Mouse (Mus musculus) limb, embryonic 13.5 days (tissue): ENCODE measurements around the gene Srm. TPM values are rescaled to one million over a fixed set of nuclear protein-coding genes. Genes with fewer than 3 reads are reported as not detected.

Source experiments
- ATAC-seq: fragments of 200-750 bp; cut with Nextera tagmentation; 2 replicates; pipeline ENCODE4 v1.8.0; 2017; ENCODE audit warnings: low read depth, moderate number of reproducible peaks, moderate TSS enrichment; ENCODE audit not compliant: low FRiP score
- H3K27ac ChIP-seq: fragments of 300-500 bp; sonication (generic); 2 replicates; pipeline ENCODE4 v1.5.1; 2015; ENCODE audit warnings: inconsistent platforms, mild to moderate bottlenecking, moderate library complexity
- H3K27me3 ChIP-seq: fragments of 300-500 bp; sonication (generic); 2 replicates; pipeline ENCODE4 v1.6.1; 2015; ENCODE audit warnings: mild to moderate bottlenecking, inconsistent platforms
- H3K36me3 ChIP-seq: fragments of 300-500 bp; sonication (generic); 2 replicates; pipeline ENCODE4 v1.6.1; 2015; ENCODE audit warnings: inconsistent platforms, mild to moderate bottlenecking, moderate library complexity
- H3K4me1 ChIP-seq: fragments of 300-500 bp; sonication (generic); 2 replicates; pipeline ENCODE4 v1.6.1; 2015; ENCODE audit warnings: inconsistent platforms
- H3K4me2 ChIP-seq: fragments of 300-500 bp; sonication (generic); replicated peaks from 2 replicates; pipeline ENCODE4 v1.6.1; 2015; ENCODE audit warnings: inconsistent platforms, mild to moderate bottlenecking, moderate library complexity
- H3K4me3 ChIP-seq: fragments of 300-500 bp; sonication (generic); 2 replicates; pipeline ENCODE4 v1.5.1; 2015; ENCODE audit warnings: moderate library complexity, mild to moderate bottlenecking, inconsistent platforms
- H3K9ac ChIP-seq: fragments of 300-500 bp; sonication (generic); 2 replicates; pipeline ENCODE4 v1.6.1; 2015; ENCODE audit warnings: mild to moderate bottlenecking, inconsistent platforms
- H3K9me3 ChIP-seq: fragments of 300-500 bp; sonication (generic); 2 replicates; pipeline ENCODE4 v1.6.1; 2016; ENCODE audit warnings: inconsistent platforms
- WGBS: fragments of 180-500 bp; shearing (Covaris S2); methylation state at CpG from one replicate; pipeline ENCODE4 v1.1.7; 2015; 5-methylcytosine and 5-hydroxymethylcytosine counted together
- polyA plus RNA-seq: library from polyadenylated mRNA; unstranded; fragments of >200 nt; fragmentation: Nextera tagmentation; extraction: Ambion mirVana; gene quantifications from 2 replicates; pipeline ENCODE4 v1.2.1, GENCODE M21; 2015

The Srm gene
- polyA plus RNA-seq = 216 and 223 TPM in 2 replicates

DNA sequence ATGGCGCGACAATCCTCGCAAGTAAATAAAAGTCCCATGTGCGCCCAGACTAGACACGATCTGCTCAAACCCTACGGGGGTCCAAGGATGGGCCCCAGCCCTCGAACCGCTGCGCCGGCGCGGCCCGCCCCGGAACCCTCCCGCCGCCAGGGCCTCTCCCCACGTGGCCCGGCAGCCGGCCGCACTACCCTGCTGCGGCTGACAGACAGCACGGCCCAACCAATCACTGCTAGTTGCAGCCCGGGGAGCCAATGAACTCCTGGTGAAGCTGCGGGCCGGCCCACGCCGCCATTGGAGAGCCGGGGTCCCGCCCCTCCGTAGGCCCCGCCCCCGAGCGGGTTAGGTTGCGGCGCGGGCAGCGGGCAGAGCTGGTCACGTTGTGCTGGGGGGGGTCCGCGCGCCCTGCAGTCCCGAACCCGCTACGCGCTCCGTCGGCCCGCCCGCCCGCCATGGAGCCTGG, at the start of gene Srm:
Gene Srm (plus strand): TSS at position 333 of the 460 bp plus-strand sequence.
- peaks cover 37% of the 10 kb centered on the region for H3K36me3 ChIP-seq
- no peaks in the 10 kb centered on the region for H3K9me3 ChIP-seq
- H3K27ac ChIP-seq = peak within 1 kb of the TSS; percentile 72
- H3K27me3 ChIP-seq = no peaks in the 10 kb centered on the region
- peak within 1 kb of the TSS; percentile 97 for H3K4me3 ChIP-seq
- peak within 1 kb of the TSS; percentile 93 for H3K9ac ChIP-seq
- peak; percentile 99 for ATAC-seq
- H3K4me2 ChIP-seq = peak within 1 kb of the TSS; percentile 91
- peaks cover 20% of the 10 kb centered on the region for H3K4me1 ChIP-seq
- under 1% methylated on average over 33 of the region's 50 CpGs for WGBS

DNA sequence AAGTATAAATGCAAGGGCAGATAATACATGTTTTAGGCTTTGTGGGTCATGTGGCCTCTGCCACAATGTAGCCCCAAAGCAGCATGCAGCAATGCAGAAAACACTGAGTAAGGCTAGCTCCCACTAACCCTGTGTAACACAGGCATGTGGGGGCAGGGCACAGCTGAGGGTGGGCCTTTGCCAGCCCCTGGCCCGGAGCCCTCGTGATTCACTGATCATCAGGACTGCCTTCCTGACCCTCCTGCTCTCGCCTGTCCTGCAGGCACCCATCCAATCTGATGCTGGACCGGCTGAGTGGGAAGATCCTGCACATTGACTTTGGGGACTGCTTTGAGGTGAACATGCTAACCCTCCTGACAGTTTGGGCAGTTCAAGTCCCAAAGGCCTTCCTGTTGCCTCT, 42.2 kb upstream of the Srm start:
- no peaks in the 10 kb centered on the region for H3K9me3 ChIP-seq
- H3K27ac ChIP-seq = no peak overlapping the region
- H3K27me3 ChIP-seq = no peaks in the 10 kb centered on the region
- no peak overlapping the region for H3K9ac ChIP-seq
- H3K4me3 ChIP-seq = no peak overlapping the region
- peaks cover 95% of the 10 kb centered on the region for H3K36me3 ChIP-seq
- no peaks in the 10 kb centered on the region for H3K4me1 ChIP-seq
- no peak overlapping the region for H3K4me2 ChIP-seq
- 88% methylated on average over 4 of the region's 4 CpGs for WGBS
- no peak for ATAC-seq

DNA sequence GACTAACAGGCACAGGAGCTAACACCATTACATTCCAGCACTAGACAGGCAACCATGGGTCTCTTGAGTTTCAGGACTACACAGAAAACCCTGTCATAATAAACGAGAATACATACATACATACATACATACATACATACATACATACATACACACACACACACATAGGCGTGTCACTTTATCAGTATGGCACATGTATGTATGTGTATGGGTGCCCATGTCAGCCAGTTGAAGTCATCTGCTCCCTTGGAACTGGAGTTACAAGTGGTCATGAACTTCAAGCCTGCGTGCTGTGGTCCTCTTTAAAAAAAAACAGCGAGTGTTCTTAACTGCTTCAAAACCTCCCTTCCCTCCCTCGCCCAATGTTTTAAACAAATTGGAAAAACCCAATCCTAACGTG, 33.5 kb upstream of the Srm start:
- Histone ChIP-seq H3K4me1 (peaks cover 8% of the 10 kb centered on the region), H3K27me3 (no peaks in the 10 kb centered on the region), H3K4me3 (peak overlapping the region; percentile 79), H3K9ac (peak overlapping the region; percentile 92), H3K9me3 (no peaks in the 10 kb centered on the region), H3K27ac (peak overlapping the region; percentile 94), H3K36me3 (peaks cover 72% of the 10 kb centered on the region), H3K4me2 (peak overlapping the region; percentile 71)
- 30% methylated on average over 6 of the region's 6 CpGs for WGBS
- no peak; the same call in 1 of the 2 replicates for ATAC-seq

DNA sequence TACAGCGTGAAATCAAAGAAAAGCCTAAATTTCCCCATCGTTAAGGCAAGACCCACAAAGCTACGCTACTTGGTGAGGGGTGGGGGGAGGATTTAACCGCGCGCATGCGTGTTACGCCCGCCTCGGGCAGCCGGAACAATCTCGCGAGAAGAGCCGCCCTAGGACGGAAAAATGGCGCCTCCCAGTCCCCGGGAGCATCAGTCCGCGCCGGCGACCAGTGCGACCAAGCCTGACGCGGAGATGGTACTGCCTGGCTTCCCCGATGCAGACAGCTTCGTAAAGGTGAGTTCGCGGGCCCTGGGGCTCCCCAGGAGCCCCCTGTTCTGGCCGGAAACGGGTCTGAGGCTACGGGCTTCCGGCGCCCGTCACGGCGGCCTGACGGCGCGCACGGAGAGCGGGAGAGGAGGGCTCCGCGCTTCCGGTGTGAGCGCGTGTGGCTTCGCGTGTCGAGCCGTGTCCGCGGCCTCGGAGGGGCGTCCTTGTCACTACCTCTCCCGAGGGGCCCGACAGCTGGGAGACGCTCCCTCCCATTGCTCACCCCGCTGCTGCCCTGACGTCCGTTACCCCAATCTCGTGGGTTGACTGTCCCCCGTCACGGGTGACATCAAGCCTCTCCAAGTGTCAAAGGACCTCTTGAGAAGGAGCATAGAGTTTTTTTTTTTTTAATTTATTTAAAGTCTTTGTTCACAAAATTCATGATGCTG, 32.9 kb upstream of the Srm start, which contains the start of gene Exosc10:
Gene Exosc10 (plus strand): TSS at position 133 of the 704 bp plus-strand sequence.
- peak; percentile 89 for ATAC-seq

DNA sequence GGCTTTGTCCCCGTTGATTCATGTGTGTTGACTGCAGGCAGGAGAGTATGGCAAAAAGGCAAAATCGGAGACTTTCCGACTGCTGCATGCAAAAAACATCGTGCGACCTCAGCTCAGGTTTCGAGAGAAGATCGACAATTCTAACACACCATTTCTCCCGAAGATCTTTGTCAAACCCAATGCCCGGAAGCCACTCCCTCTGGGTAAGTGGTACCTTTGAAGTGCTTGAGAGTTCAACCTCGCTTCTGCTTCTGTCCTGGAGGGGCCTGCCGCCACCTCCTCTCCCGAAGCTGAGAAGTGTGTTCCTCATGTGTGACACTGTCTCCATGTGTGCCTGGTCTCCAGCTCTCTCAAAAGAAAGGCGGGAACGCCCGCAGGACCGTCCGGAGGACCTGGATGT, 28.6 kb upstream of the Srm start:
- H3K9me3 ChIP-seq = no peaks in the 10 kb centered on the region
- peaks cover 81% of the 10 kb centered on the region for H3K36me3 ChIP-seq
- WGBS = 96% methylated on average over 17 of the region's 17 CpGs

More for the DNA sequence above, 32.9 kb upstream of the Srm start, which contains the start of gene Exosc10:
- peaks cover 8% of the 10 kb centered on the region for H3K4me1 ChIP-seq
- H3K36me3 ChIP-seq = peaks cover 72% of the 10 kb centered on the region
- no peaks in the 10 kb centered on the region for H3K9me3 ChIP-seq
- H3K27ac ChIP-seq = peak within 1 kb of the TSS; percentile 94
- no peaks in the 10 kb centered on the region for H3K27me3 ChIP-seq
- peak within 1 kb of the TSS; percentile 71 for H3K4me2 ChIP-seq
- under 1% methylated on average over 63 of the region's 63 CpGs for WGBS
- H3K4me3 ChIP-seq = peak within 1 kb of the TSS; percentile 79
- peak within 1 kb of the TSS; percentile 92 for H3K9ac ChIP-seq

DNA sequence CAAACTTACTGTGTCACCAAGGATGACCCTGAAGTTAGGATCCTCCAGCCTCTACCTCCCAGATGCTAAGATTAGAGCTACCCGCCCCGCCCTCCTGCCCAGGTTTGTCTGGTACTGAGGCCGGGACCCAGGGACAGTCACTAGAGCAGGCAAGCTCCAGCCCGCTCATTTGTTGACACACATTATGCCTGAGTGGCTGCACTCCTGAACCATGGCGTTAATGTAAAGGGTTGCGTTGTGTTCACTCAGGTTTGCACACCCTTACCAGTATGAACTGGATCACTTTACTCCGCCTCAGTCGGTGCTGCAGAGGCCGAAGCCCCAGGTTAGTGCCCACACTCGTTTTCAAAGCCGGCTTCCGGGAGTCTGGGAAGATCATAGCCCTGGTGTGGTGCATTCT, 27.7 kb upstream of the Srm start:
- WGBS = 95% methylated on average over 12 of the region's 12 CpGs
- Histone ChIP-seq H3K36me3 (peaks cover 90% of the 10 kb centered on the region), H3K4me2 (no peak overlapping the region), H3K9me3 (no peaks in the 10 kb centered on the region), H3K9ac (no peak overlapping the region), H3K4me1 (peaks cover 6% of the 10 kb centered on the region), H3K27me3 (no peaks in the 10 kb centered on the region), H3K27ac (no peak overlapping the region), H3K4me3 (no peak overlapping the region)
- no peak for ATAC-seq

More for the DNA sequence above, 28.6 kb upstream of the Srm start:
- H3K27ac ChIP-seq = no peak overlapping the region
- no peak for ATAC-seq
- no peak overlapping the region for H3K4me2 ChIP-seq
- H3K27me3 ChIP-seq = no peaks in the 10 kb centered on the region
- no peak overlapping the region for H3K4me3 ChIP-seq
- H3K4me1 ChIP-seq = peaks cover 8% of the 10 kb centered on the region
- no peak overlapping the region for H3K9ac ChIP-seq

DNA sequence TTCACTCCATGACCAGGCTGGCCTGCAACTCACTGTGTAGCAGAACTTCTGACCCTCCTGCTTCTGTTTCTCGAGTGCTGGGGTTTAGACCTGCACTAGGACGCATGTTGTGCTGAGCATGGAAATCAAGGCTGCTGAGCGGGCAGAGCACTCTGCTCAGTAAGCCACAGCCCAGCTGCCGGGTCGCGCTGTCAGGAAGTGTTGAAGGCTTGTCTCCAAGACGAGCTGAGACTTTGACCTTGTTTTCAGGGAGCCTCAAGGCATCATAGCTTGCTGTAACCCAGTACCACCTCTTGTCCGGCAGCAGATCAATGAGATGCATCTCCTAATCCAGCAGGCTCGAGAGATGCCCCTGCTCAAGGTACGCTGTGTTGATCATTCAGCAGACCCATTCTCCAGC, 21.2 kb upstream of the Srm start:
- no peak overlapping the region for H3K4me3 ChIP-seq
- H3K9ac ChIP-seq = no peak overlapping the region
- H3K9me3 ChIP-seq = no peaks in the 10 kb centered on the region
- WGBS = 88% methylated on average over 10 of the region's 10 CpGs
- no peak for ATAC-seq
- no peak overlapping the region for H3K4me2 ChIP-seq
- H3K4me1 ChIP-seq = no peaks in the 10 kb centered on the region
- peaks cover 100% of the 10 kb centered on the region for H3K36me3 ChIP-seq
- no peaks in the 10 kb centered on the region for H3K27me3 ChIP-seq
- no peak overlapping the region for H3K27ac ChIP-seq

DNA sequence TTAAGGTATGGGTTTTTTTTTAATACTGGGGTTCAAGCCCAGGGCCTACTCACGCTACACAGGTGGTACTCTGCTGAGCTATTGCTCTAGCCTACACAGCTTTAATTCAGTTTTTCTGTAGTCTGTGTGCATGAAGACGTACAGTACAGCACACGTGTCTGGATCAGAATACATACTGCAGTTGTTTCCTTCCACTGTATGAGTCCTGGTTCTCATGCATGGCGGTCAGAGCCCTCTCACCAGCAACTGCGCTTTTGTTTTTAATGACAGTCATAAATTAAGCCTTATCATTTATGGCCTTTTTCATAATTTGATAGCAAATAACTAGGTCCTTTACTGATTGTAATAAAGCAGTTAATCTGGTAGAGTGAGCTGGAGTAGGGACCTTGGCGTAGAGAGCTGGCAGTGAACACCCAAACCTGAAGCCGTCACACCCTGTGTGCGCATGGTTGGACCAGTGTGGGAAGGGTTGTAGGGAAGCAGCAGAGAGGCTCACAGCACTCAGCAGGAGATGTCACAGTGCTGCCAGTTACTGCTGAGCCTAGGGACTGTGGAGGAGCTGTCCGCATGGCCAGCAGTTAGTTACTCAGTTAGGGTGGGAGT, 20.5 kb upstream of the Srm start:
- H3K4me1 ChIP-seq = no peaks in the 10 kb centered on the region
- H3K27me3 ChIP-seq = no peaks in the 10 kb centered on the region
- H3K36me3 ChIP-seq = peaks cover 100% of the 10 kb centered on the region
- WGBS = 92% methylated on average over 9 of the region's 9 CpGs
- H3K4me3 ChIP-seq = no peak overlapping the region
- H3K4me2 ChIP-seq = no peak overlapping the region
- no peaks in the 10 kb centered on the region for H3K9me3 ChIP-seq
- H3K9ac ChIP-seq = no peak overlapping the region
- no peak for ATAC-seq
- H3K27ac ChIP-seq = no peak overlapping the region

DNA sequence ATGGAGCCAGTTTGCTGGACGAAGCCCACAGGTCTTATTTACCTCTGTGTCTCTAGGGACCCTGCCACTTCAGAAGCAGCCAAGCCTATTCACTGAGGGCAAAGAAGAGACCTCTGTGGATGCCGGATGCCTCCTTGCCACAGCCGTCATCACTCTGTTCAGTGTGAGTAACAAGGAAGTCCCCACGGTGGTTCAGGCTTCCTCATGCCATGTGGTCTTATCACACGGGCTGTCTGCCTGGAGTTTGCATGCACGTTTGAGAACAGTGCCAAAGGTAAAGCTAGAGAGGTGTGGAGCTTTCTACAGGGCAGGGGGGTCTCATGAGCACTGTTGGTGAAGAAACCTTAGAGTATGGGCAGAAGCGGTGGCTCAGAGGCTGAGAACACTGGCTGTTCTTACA, 18.1 kb upstream of the Srm start:
- H3K4me1 ChIP-seq = no peaks in the 10 kb centered on the region
- H3K36me3 ChIP-seq = peaks cover 100% of the 10 kb centered on the region
- WGBS = 90% methylated on average over 7 of the region's 7 CpGs
- no peak overlapping the region for H3K27ac ChIP-seq
- H3K9me3 ChIP-seq = no peaks in the 10 kb centered on the region
- H3K4me3 ChIP-seq = no peak overlapping the region
- H3K27me3 ChIP-seq = no peaks in the 10 kb centered on the region
- no peak overlapping the region for H3K9ac ChIP-seq
- no peak overlapping the region for H3K4me2 ChIP-seq
- ATAC-seq = no peak

DNA sequence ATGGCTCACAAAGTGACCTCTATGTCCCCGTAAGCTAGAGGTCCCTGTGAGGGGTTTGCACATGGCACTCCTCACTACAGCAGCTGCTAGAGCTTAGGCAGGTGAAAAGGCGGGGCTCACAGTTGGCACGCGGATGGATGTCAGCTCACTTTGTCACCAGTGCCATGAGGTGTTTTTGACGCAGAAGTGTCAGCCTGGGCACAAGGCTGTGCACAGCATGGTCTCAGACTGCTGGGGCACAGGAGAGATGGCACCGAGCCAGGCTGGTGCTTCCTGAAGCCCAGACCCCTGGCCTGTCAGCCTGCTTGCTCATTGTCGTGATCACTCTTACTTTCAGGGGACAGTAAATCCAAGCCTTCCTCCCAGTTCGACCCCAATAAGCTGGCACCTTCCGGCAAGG, 10.5 kb upstream of the Srm start:
- WGBS = 91% methylated on average over 9 of the region's 9 CpGs
- no peak for ATAC-seq
- H3K27ac ChIP-seq = no peak overlapping the region
- no peaks in the 10 kb centered on the region for H3K4me1 ChIP-seq
- no peaks in the 10 kb centered on the region for H3K9me3 ChIP-seq
- H3K27me3 ChIP-seq = no peaks in the 10 kb centered on the region
- peaks cover 80% of the 10 kb centered on the region for H3K36me3 ChIP-seq
- H3K9ac ChIP-seq = no peak overlapping the region
- no peak overlapping the region for H3K4me2 ChIP-seq
- H3K4me3 ChIP-seq = no peak overlapping the region

DNA sequence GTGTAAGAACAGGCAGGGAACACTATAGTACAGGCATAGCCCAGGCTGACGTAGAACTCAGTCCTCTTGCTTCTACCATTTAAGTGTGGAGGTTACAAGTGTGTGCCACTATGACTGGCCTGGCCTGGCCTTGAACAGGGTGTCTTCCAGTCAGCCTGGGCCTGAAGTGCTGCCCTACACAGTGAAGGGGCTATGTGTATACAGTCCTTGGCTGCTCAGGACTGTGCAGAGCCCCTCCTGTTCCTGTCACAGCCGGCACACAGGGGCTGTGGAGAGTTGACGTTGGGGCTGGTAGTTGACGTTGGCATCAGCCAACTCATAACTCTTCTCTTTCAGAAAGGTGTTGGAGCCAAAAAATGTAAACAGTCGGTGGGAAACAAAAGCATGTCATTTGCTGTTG, 9.9 kb upstream of the Srm start:
- no peak overlapping the region for H3K27ac ChIP-seq
- 88% methylated on average over 5 of the region's 5 CpGs for WGBS
- no peaks in the 10 kb centered on the region for H3K27me3 ChIP-seq
- no peaks in the 10 kb centered on the region for H3K9me3 ChIP-seq
- H3K4me2 ChIP-seq = no peak overlapping the region
- no peaks in the 10 kb centered on the region for H3K4me1 ChIP-seq
- ATAC-seq = 0 out of 2 replicates have a peak, but pooled peaks have one; percentile 50
- peaks cover 74% of the 10 kb centered on the region for H3K36me3 ChIP-seq
- no peak overlapping the region for H3K9ac ChIP-seq
- H3K4me3 ChIP-seq = no peak overlapping the region

DNA sequence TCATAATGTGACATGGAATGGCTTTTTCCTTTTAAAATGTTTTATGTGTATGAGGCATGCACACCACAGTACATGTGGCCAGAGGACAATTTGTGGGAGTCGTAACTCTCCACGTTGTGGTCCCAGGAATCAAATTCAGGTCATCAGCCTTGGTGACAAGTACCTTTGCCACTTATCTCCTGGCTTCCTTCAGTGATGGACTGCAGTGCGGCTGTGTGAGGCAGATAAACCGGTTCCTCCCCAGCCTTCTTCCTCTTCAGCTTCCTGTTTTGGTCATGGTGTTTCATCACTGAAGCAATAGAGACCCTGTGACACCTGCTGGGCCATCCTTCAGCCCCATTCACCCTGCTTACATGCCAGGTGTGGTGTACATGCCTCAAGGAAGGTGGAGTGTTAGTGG, 8.0 kb upstream of the Srm start:
- H3K4me3 ChIP-seq = no peak overlapping the region

More for the DNA sequence above, 8.0 kb upstream of the Srm start:
- Histone ChIP-seq H3K27me3 (no peaks in the 10 kb centered on the region), H3K9ac (no peak overlapping the region), H3K4me1 (no peaks in the 10 kb centered on the region), H3K36me3 (peaks cover 55% of the 10 kb centered on the region), H3K27ac (no peak overlapping the region), H3K4me2 (no peak overlapping the region), H3K9me3 (no peaks in the 10 kb centered on the region)
- ATAC-seq = no peak
- WGBS = 82% methylated on average over 4 of the region's 4 CpGs
